Mouse (Mus musculus): ENCODE results near the gene Ogdh. TPM values are rescaled to one million over a fixed set of nuclear protein-coding genes. Genes with fewer than 3 reads are reported as not detected.

Ogdh gene
- total and polyA plus RNA-seq, 3 experiments = 91.8 to 118 (median 94.9) TPM

GRCm38 (mm10) chr11:6323348-6323747, 31.9 kb downstream of the Ogdh start:
- Histone ChIP-seq H3K9ac (ENCODE audit: control insufficient read depth, low read depth, low read length, poor library complexity, severe bottlenecking) (no peak overlapping the region), H3K36me3 (ENCODE audit: control insufficient read depth in 1 of 2, insufficient read depth in 2 of 2, low read length in 2 of 2) (peaks cover 15 to 22% of the 10 kb centered on the region in 2 experiments), H3K79me2 (ENCODE audit: control insufficient read depth, insufficient read depth, low read length, poor library complexity) (no peaks in the 10 kb centered on the region), H3K27ac (ENCODE audit: control insufficient read depth, low read depth, low read length) (no peak overlapping the region), H3K9me3 (replicated peaks; ENCODE audit: insufficient read depth, low read length) (no peaks in the 10 kb centered on the region), H3K4me1 (ENCODE audit: control insufficient read depth in 1 of 2, insufficient read depth in 2 of 2, low read length in 2 of 2) (peaks cover 0 to 3% of the 10 kb centered on the region in 2 experiments; a peak in 2 of 4 replicates), H3K4me3 (ENCODE audit: control insufficient read depth in 1 of 2, insufficient read depth in 1 of 2, low read depth in 2 of 2, low read length in 2 of 2) (no peak overlapping the region), H3K27me3 (ENCODE audit: control insufficient read depth in 1 of 2, insufficient read depth in 2 of 2, low read length in 2 of 2) (no peaks in the 10 kb centered on the region)
- no peak for TF ChIP-seq CTCF (IDR thresholded peaks at IDR 0.05 in 2 of 3, conservative IDR thresholded peaks at IDR 0.05 in 1 of 3; ENCODE audit: control insufficient read depth in 1 of 3, insufficient read depth in 1 of 3, low read depth in 2 of 3, low read length in 3 of 3, poor library complexity in 1 of 3, severe bottlenecking in 1 of 3)
- no peak for TF ChIP-seq KAT2A (conservative IDR thresholded peaks at IDR 0.05; ENCODE audit: low read depth, low read length)
- no peak for TF ChIP-seq POLR2A (IDR thresholded peaks at IDR 0.05; ENCODE audit: control insufficient read depth in 1 of 2, insufficient read depth in 1 of 2, low read depth in 1 of 2, low read length in 2 of 2, poor library complexity in 1 of 2)
- TF ChIP-seq NELFE (IDR thresholded peaks at IDR 0.05; ENCODE audit: low read depth, low read length) = no peak
- no peak for TF ChIP-seq BHLHE40 (IDR thresholded peaks at IDR 0.05; ENCODE audit: borderline replicate concordance, low read depth, low read length)
- no peak for DNase-seq (ENCODE audit: low read depth, low spot score)

GRCm38 (mm10) chr11:6331256-6331655, 39.8 kb downstream of the Ogdh start:
- Histone ChIP-seq H3K4me1 (ENCODE audit: control insufficient read depth in 1 of 2, insufficient read depth in 2 of 2, low read length in 2 of 2) (no peaks in the 10 kb centered on the region), H3K36me3 (ENCODE audit: control insufficient read depth in 1 of 2, insufficient read depth in 2 of 2, low read length in 2 of 2) (peaks cover 0 to 19% of the 10 kb centered on the region in 2 experiments; a peak in 2 of 4 replicates), H3K9ac (ENCODE audit: control insufficient read depth, low read depth, low read length, poor library complexity, severe bottlenecking) (no peak overlapping the region), H3K79me2 (ENCODE audit: control insufficient read depth, insufficient read depth, low read length, poor library complexity) (no peaks in the 10 kb centered on the region), H3K9me3 (replicated peaks; ENCODE audit: insufficient read depth, low read length) (no peaks in the 10 kb centered on the region), H3K27me3 (ENCODE audit: control insufficient read depth in 1 of 2, insufficient read depth in 2 of 2, low read length in 2 of 2) (no peaks in the 10 kb centered on the region), H3K4me3 (ENCODE audit: control insufficient read depth in 1 of 2, insufficient read depth in 1 of 2, low read depth in 2 of 2, low read length in 2 of 2) (no peak overlapping the region), H3K27ac (ENCODE audit: control insufficient read depth, low read depth, low read length) (no peak overlapping the region)
- no peak for DNase-seq (ENCODE audit: low read depth, low spot score)
- TF ChIP-seq MXI1 (IDR thresholded peaks at IDR 0.05; ENCODE audit: low read depth, low read length) (no peak), UBTF (IDR thresholded peaks at IDR 0.05; ENCODE audit: borderline replicate concordance, insufficient read depth, low read depth, low read length) (no peak), POLR2AphosphoS2 (IDR thresholded peaks at IDR 0.05; ENCODE audit: low read length) (no peak), MYC (IDR thresholded peaks at IDR 0.05; ENCODE audit: low read depth, low read length) (no peak), USF2 (IDR thresholded peaks at IDR 0.05; ENCODE audit: borderline replicate concordance in 1 of 2, insufficient read depth in 1 of 2, low read depth in 1 of 2, low read length in 2 of 2) (no peak), CTCF (IDR thresholded peaks at IDR 0.05 in 2 of 3, conservative IDR thresholded peaks at IDR 0.05 in 1 of 3; ENCODE audit: control insufficient read depth in 1 of 3, insufficient read depth in 1 of 3, low read depth in 2 of 3, low read length in 3 of 3, poor library complexity in 1 of 3, severe bottlenecking in 1 of 3) (no peak), MAX (IDR thresholded peaks at IDR 0.05; ENCODE audit: low read length) (no peak), TAL1 (IDR thresholded peaks at IDR 0.05; ENCODE audit: low read length) (no peak), RCOR1 (IDR thresholded peaks at IDR 0.05; ENCODE audit: low read depth, low read length) (no peak), HCFC1 (IDR thresholded peaks at IDR 0.05; ENCODE audit: low read depth, low read length) (no peak), POLR2AphosphoS5 (IDR thresholded peaks at IDR 0.05; ENCODE audit: borderline replicate concordance, low read depth, low read length) (no peak)
